Mouse (Mus musculus): ENCODE data around the gene Zfp87. TPM values are rescaled to one million over a fixed set of nuclear protein-coding genes. Genes with fewer than 3 reads are reported as not detected.

The Zfp87 gene
- 50.5 and 55.8 TPM in 2 replicates for polyA plus RNA-seq (2012; ENCODE audit: insufficient read depth, insufficient read length, missing spikeins)

DNA sequence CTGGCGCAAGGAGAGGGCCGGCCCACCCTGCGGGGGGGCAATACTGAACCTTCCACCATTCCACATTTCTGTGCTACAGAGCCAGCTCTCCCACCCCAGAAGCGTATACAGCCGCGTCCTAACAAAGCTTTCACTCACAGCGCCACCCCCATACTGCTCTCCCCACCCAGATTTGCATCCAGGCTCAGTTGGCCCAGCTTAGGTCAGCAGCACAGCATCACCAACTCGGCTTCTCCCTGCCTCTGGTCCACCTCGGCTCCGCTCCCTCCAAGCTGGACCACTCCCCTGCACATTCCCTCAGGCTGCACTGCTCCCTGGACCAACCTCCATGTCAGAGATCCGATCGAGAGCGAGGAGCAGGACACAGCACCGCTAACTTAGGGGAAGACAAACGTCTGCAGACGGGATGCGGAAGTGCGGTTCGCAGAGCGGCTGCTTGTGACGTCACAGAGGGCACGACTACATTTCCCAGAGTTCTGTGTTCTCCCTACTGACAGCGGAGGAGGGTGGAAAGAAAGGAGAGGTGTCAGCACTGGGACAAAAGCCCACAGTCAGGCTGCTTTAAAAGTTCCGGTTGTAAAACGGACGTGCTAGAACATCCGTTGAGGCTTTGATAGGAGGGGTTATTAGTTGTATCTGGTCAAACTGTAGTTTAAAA lies at the start of gene Zfp87, which contains the start of gene Gm26965:
TSS of gene Zfp87 (minus strand) at position 425 of the 658 bp plus-strand sequence.
TSS of gene Gm26965 (minus strand) at position 399 of the 658 bp plus-strand sequence.
- Histone ChIP-seq H3K27ac (replicated peaks; ENCODE audit: low read depth, low read length) (no peak within 1 kb of the TSS), H3K4me3 (ENCODE audit: insufficient read depth, low read depth, low read length) (peak within 1 kb of the TSS; percentile 74), H3K4me1 (ENCODE audit: control insufficient read depth, insufficient read depth, insufficient read length, low read length) (no peaks in the 10 kb centered on the region)

DNA sequence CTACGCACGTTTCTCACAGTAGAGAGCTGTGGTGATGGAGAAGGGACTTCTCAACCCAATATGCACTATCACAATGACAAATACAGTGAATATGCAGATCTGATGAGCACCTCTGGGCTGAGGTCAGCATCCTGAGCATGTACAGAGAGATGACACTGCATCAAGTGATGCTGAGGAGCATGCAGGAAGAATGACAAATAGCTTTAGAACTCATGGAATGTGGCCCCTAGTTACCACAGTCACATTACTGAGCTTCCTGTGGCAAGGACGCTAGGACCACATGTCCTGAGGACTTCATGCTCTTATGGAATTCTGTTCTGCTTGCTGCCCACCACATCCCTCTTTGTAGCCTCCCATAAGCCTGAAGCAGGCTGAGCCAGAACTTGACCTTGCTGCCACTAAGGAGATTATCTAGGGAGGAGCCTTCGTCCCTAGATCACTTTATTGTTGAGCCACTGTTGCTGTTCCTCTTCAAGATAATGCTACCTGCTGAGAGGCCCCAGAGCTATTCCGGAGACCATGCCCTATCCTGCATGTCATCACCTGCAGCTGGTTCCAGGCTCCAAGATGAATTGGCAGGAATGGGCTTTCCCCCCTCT lies 46.7 kb upstream of the Zfp87 start:
- no peaks in the 10 kb centered on the region for H3K4me1 ChIP-seq (ENCODE audit: control insufficient read depth, insufficient read depth, insufficient read length, low read length)
- H3K27ac ChIP-seq (replicated peaks; ENCODE audit: low read depth, low read length), result no peak overlapping the region
- H3K4me3 ChIP-seq (ENCODE audit: insufficient read depth, low read depth, low read length), result no peak overlapping the region

DNA sequence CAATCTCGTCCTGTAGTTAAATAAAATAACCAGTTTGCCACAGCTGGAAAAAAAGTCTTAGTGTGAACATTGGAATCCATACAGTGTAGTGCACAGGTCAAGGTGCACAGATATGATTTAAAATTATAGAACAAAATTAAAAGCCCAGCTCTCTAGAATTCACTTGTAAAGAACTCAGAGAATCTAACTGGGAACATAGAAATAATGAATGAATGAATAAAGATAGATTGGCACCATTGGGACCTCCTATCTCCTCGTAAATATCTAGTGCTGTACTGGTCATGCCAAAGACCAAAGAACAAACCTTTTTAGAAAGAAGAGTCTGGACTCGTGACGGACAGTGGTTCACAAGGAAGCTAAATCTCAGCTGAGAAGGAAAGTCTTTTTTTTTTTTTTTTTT lies 27.8 kb upstream of the Zfp87 start, which contains the start of gene Zfp748:
TSS of gene Zfp748 (minus strand) at position 101 of the 400 bp plus-strand sequence.
- Histone ChIP-seq H3K4me3 (ENCODE audit: insufficient read depth, low read depth, low read length) (peak within 1 kb of the TSS; percentile 97), H3K4me1 (ENCODE audit: control insufficient read depth, insufficient read depth, insufficient read length, low read length) (no peaks in the 10 kb centered on the region), H3K27ac (replicated peaks; ENCODE audit: low read depth, low read length) (peak within 1 kb of the TSS; percentile 88)

DNA sequence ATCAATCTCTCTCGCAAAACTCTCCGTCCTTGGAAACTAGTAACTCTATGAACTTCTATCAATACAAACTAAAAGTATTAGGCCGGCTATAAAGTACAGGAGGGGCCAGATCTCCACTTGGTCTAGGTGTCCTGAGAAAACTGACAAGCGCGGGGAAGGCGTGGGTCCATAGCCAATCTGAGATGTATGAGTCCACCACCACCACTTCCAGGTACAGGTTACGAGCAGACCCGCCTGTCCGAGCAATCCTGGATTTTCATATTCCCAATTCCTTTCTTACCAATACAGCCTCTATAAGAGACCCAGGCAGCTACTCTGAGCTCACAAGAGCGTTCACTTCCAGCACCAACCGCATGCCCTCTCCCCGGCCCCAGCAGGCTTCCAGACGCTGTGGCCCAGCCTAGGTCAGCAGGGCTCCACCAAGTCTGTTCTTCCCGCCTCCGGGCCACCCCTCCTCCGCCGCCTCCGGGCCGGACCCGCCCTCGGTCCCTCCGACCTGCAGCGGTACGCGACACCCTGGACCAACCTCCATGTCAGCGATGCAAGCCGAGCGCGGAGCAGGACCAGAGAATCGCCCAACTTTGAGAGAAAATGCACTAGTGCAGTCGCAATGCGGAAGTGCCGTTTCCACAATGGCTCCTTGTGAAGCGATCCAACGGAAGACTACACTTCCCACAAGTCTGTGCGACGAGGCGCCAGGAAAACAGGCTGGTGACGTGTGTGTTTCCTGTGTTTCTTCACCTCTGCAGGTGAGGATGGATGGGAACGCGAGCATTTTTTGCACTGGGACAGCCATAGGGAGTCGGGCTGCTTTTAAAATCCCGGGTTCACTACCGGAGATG lies 26.7 kb upstream of the Zfp87 start:
- Histone ChIP-seq H3K4me1 (ENCODE audit: control insufficient read depth, insufficient read depth, insufficient read length, low read length) (no peaks in the 10 kb centered on the region), H3K27ac (replicated peaks; ENCODE audit: low read depth, low read length) (peak overlapping the region; percentile 88), H3K4me3 (ENCODE audit: insufficient read depth, low read depth, low read length) (peak overlapping the region; percentile 97)

DNA sequence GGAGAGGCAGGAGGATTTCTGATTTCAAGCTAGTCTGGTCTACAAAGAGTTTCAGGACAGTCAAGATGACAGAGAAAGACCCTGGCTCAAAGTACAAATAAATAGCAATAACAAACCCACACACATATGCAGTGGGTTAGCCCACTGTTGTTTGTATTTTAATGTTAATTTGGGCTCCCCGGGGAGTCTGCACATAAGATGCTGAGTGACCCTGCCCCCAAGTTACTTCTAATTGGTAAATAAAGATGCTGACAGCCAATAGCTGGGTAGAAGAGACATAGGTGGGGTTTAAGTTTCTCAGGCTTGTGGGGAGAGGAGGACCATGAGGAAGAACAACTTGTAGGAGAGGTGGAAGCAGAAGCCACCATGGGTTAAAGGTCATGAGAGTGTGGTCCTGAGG lies 20.0 kb upstream of the Zfp87 start:
- Histone ChIP-seq H3K4me3 (ENCODE audit: insufficient read depth, low read depth, low read length) (no peak overlapping the region), H3K27ac (replicated peaks; ENCODE audit: low read depth, low read length) (no peak overlapping the region), H3K4me1 (ENCODE audit: control insufficient read depth, insufficient read depth, insufficient read length, low read length) (no peaks in the 10 kb centered on the region)

DNA sequence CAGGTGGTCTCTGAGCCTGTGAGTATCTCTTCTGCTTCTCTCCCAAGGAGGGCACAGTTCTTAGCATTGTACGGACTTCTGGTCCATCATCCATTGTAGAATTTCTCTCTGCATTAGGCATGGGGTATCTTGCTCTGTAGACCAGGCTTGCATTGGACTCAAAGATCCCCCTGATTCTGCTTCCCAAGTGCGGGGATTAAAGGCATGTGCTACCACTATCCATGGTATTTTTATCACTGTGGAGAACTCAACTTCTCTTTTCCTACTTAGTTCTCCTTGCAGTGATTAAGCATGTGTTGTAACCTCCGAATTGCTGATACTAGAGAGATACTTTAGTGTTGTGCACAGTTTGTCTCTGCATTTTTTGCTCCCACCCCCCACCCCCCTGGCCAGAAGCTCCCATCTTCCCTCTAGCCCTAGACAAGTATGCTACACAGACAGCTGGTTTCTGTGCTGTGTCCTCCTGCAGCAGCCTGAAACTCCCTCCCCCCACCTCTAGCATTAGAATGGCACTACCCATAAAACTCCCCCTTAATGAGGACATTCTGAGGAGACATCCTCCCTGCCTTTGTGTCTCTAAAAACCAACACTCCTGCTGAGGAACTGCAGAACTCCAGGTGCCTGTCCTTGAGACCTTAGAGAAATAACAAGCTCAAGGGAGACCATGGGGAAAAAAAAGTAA lies 1.2 kb upstream of the Zfp87 start:
- H3K27ac ChIP-seq (replicated peaks; ENCODE audit: low read depth, low read length), result no peak overlapping the region
- H3K4me3 ChIP-seq (ENCODE audit: insufficient read depth, low read depth, low read length), result no peak overlapping the region

DNA sequence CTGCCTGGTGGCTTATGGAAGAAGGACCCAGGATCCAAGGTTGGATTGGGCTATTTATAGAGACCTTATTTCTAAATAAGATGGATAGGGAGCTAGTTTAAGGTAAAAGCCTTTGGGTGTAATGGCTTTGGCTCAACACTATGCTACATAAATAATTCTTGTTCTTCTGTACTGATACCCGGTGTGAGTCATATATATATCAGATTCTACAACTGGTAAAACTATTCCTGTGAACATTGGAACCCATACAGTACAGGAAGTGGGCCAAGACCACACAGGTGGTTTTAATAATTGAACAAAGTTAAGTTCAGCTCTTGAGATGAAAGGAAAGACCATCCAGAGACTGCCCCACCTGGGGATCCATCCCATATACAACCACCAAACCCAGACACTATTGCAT lies 25.1 kb downstream of the Zfp87 start:
- Histone ChIP-seq H3K4me1 (ENCODE audit: control insufficient read depth, insufficient read depth, insufficient read length, low read length) (peaks cover 5% of the 10 kb centered on the region), H3K27ac (replicated peaks; ENCODE audit: low read depth, low read length) (no peak overlapping the region), H3K4me3 (ENCODE audit: insufficient read depth, low read depth, low read length) (no peak overlapping the region)

More for the DNA sequence above, 1.2 kb upstream of the Zfp87 start:
- no peaks in the 10 kb centered on the region for H3K4me1 ChIP-seq (ENCODE audit: control insufficient read depth, insufficient read depth, insufficient read length, low read length)

DNA sequence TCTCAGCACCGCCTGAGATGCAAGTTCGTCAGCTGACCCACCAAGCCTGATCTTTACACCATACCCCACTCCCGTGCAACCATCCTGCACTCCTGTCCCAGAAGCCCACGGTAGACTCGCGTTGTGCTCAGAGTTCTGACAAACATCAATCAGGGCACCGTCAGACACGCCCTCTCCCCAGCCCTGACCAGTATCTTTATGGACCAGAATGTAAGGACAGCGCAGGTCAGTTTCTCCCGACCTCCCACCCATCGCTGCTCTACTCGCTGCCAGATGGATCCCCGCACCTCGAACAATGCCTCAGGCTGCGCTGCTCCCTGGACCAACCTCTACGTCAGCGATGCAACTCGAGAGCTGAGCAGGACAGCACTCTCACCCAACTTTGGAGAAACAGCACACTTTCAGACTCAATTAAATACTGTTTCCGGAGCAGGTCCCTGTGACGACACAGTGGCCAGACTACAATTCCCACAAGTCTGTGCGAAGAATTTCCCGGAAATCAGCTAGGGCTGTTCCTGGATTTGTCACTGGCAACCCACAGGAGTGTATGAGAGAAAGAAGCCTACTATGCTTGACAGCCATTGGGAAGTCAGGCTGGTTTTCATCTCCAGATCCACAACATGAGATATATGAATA lies 25.8 kb downstream of the Zfp87 start, which contains the start of gene Zfp58:
TSS of gene Zfp58 (minus strand) at position 472 of the 636 bp plus-strand sequence.
- peaks cover 5% of the 10 kb centered on the region for H3K4me1 ChIP-seq (ENCODE audit: control insufficient read depth, insufficient read depth, insufficient read length, low read length)
- peak within 1 kb of the TSS; percentile 99 for H3K4me3 ChIP-seq (ENCODE audit: insufficient read depth, low read depth, low read length)
- H3K27ac ChIP-seq (replicated peaks; ENCODE audit: low read depth, low read length), result no peak within 1 kb of the TSS; the same call in 1 of the 2 replicates

DNA sequence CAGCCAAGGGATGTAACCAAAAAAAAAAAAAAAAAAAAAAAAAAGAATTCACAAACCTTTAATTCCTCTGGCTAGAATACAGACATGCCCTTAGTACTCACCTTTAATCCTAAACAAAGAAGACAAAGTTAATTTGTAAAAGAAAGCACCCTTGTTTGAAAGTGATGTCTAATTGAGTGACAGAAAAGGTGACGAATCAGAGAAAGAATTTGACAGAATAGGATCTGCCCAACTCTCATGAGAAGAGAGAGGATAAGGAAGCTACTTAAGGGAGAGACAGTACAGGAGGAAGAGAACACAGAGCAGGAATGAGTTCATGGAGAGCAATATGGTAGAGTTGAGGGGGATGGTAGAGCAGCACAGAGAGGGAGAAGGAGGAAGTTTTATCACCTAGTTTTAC lies 30.3 kb downstream of the Zfp87 start:
- Histone ChIP-seq H3K4me1 (ENCODE audit: control insufficient read depth, insufficient read depth, insufficient read length, low read length) (peaks cover 5% of the 10 kb centered on the region), H3K27ac (replicated peaks; ENCODE audit: low read depth, low read length) (no peak overlapping the region), H3K4me3 (ENCODE audit: insufficient read depth, low read depth, low read length) (no peak overlapping the region)

DNA sequence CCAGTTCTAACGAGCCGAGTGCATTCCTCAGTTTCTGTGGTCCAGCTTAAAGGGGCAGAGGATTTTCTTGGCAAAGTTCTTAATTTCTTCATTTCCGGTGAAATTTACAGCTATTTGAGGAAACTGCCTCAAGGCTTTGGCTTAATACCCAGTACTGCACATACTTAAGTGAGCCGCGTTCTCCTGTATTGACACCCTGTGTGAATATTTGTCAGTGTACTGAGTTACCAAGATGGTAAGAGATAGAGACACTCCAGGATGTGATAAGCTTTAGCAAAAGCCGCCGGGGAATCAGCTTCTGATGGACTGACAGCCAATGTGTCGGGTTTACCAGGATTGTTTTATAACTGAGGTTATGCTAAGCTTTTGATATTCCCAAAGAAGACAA lies 41.6 kb downstream of the Zfp87 start:
- Histone ChIP-seq H3K4me3 (ENCODE audit: insufficient read depth, low read depth, low read length) (peak overlapping the region; percentile 77), H3K27ac (replicated peaks; ENCODE audit: low read depth, low read length) (peak overlapping the region; percentile 68), H3K4me1 (ENCODE audit: control insufficient read depth, insufficient read depth, insufficient read length, low read length) (no peaks in the 10 kb centered on the region)

DNA sequence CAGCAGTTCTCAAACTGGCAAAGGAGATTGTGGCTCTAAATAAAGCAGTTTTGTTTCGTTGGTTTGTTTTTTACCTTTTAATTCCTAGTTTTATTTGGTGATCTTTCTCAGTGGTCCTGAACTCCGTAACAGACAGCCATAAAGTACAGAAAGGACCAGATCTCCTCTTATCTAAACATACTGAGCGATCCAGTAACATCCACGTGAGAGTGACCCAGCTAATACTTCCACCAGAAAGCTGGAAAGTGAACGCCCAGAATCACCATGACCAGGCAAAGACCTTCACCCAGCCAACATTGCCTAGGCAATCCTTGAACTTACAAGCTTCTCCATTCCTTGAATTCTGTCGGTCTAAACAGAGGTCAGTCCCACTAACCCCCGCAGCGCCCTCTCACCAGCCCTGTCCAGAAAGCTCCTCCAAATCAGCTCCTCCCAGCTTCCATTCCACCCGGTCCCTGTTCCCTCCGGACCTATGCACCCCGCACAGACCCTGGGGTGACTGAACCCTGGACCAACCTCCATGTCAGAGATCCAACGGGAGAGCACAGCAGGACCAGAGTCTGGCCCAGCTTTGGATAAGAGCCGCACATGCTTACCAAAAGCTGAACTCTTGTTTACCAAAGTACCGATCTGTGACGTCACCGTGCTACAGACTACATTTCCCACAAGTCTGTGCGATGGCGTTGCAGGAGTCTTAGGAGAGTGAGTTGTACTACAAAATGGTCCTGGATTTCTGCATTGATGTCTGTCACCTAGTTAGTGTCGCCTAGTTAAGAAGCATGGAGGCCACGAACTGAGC lies 42.2 kb downstream of the Zfp87 start, which contains the start of gene Zfp874b:
TSS of gene Zfp874b (minus strand) at position 634 of the 799 bp plus-strand sequence.
- Histone ChIP-seq H3K27ac (replicated peaks; ENCODE audit: low read depth, low read length) (peak within 1 kb of the TSS; percentile 80), H3K4me3 (ENCODE audit: insufficient read depth, low read depth, low read length) (peak within 1 kb of the TSS; percentile 77), H3K4me1 (ENCODE audit: control insufficient read depth, insufficient read depth, insufficient read length, low read length) (no peaks in the 10 kb centered on the region)

DNA sequence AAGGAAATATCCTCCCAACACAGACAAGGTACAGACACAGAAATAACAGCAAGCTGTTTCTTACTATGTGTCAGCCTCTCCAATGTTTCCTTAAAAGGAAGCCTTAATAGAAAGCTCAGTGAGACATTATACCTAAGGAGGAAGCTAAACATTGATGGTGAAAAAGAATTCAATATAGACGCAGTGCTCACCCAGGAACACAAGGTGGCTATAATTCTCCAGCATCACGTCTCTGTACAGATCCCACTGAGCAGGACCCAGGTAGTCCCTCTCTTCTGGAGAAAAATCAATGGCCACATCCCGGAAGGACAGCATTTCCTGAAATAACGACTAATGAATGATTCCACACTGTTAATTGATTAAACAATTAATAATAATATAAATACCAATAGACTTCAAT lies 44.4 kb downstream of the Zfp87 start:
- no peak overlapping the region for H3K27ac ChIP-seq (replicated peaks; ENCODE audit: low read depth, low read length)
- H3K4me1 ChIP-seq (ENCODE audit: control insufficient read depth, insufficient read depth, insufficient read length, low read length), result no peaks in the 10 kb centered on the region
- H3K4me3 ChIP-seq (ENCODE audit: insufficient read depth, low read depth, low read length), result no peak overlapping the region

DNA sequence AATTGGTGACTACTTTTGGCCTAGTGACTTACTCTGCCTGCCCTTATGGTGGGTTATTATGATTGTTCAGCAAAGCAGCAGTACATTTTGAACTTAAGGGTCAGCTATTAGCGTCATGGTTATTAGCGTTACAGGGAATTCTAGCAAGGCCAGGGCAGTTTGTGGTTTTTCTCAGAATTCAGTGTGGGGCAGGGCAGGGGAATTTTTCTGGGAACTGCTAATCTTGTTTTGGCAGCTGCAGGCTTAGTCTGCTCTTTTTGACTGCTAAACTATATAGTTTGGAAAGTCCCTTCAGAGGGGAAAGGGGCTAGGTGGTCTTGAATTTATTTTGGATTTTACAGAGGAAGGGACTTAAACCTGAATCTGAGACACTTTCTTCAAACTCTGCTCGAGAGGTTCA lies 56.7 kb downstream of the Zfp87 start:
- Histone ChIP-seq H3K27ac (replicated peaks; ENCODE audit: low read depth, low read length) (no peak overlapping the region), H3K4me1 (ENCODE audit: control insufficient read depth, insufficient read depth, insufficient read length, low read length) (no peaks in the 10 kb centered on the region), H3K4me3 (ENCODE audit: insufficient read depth, low read depth, low read length) (no peak overlapping the region)

All from brown adipose tissue, adult 24 weeks (tissue).